Mouse (Mus musculus) hindlimb bud, embryonic 11.5 days (tissue): ENCODE results near the gene Gatad2a.

Experiments
- DNase-seq: peaks from one replicate; pipeline ENCODE4 v3.0.0-alpha.2; 2012; ENCODE audit warnings: low read depth, low spot score; ENCODE audit errors: extremely low spot score

Gene Gatad2a

GRCm38 (mm10) chr8:69879678-69880077 is 116.5 kb downstream of the Gatad2a start:
- DNase-seq: no peak

- DNase-seq: no peak
These were observed 118.2 kb downstream of the Gatad2a start for GRCm38 (mm10) chr8:69877992-69878391.

GRCm38 (mm10) chr8:69877396-69877795 is 118.8 kb downstream of the Gatad2a start:
- DNase-seq: no peak

GRCm38 (mm10) chr8:69876967-69877366 is 119.2 kb downstream of the Gatad2a start:
- no peak for DNase-seq

- DNase-seq: no peak
These were observed 120.1 kb downstream of the Gatad2a start for GRCm38 (mm10) chr8:69876097-69876496.

GRCm38 (mm10) chr8:69874654-69875053 is 121.5 kb downstream of the Gatad2a start:
- DNase-seq: no peak

- peak; percentile 64 for DNase-seq
These were observed 122.0 kb downstream of the Gatad2a start for GRCm38 (mm10) chr8:69874155-69874554.

- DNase-seq: no peak
These were observed 125.3 kb downstream of the Gatad2a start for GRCm38 (mm10) chr8:69870907-69871306.

GRCm38 (mm10) chr8:69870003-69870765 is 126.0 kb downstream of the Gatad2a start:
- no peak for DNase-seq

- DNase-seq: no peak
These were observed 128.4 kb downstream of the Gatad2a start for GRCm38 (mm10) chr8:69867696-69868326.

- DNase-seq: no peak
These were observed 132.0 kb downstream of the Gatad2a start for GRCm38 (mm10) chr8:69864180-69864579.

GRCm38 (mm10) chr8:69863387-69864020 is 132.7 kb downstream of the Gatad2a start:
- no peak for DNase-seq

- DNase-seq: no peak
These were observed 134.9 kb downstream of the Gatad2a start for GRCm38 (mm10) chr8:69861251-69861650.

GRCm38 (mm10) chr8:69860807-69861206 is 135.4 kb downstream of the Gatad2a start:
- DNase-seq: no peak
